Mouse (Mus musculus) lung, postnatal 25 days (tissue): Measurements from ENCODE around the gene Serpini1.
"Not testable (repeated sequence)": the region's sequence is repeated elsewhere in the genome, so short reads cannot be mapped to it uniquely, and the experiment has no call there.

Experiments used
- DNase-seq: peaks from one replicate; pipeline ENCODE4 v3.0.0; 2022; ENCODE audit warnings: low spot score

Gene Serpini1

DNA sequence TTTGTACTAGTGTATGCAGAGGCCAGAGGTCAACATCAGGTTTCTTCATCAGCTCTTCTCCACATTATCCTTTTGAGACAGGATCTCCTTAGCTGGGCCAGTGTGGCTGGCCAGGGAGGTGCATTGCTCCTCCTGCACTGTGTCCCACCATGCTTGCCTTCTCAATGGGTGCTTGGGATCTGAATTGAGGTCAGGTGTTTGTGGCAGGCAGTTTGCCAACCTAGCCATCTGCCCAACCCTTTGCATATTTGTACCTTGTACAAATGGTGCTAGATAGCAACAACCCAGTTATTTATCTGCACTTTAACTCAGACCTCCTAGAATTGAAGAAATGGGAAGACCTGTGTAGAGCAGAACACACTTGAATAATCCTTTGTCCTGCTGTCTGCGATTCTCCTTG lies 78.3 kb downstream of the Serpini1 start:
- DNase-seq = no peak

DNA sequence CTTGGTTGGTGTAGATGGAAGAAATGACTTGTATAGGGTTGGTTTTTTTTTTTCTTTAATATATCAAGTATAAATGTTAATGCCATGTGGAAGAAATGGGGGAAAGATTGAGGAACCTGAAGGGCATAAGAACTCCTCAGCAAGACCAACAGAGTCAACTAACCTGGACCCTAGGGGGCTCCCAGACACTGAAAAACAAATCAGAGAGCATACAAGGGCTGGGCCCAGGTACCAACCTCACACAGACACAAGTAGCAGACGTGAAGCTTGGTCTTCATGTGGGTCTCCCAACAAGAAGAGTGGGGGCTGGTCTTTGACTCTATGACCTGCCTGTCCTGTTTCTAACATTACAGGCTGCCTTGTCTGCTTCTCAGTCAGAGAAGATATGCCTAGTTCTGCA lies 82.2 kb downstream of the Serpini1 start:
- DNase-seq = no peak

DNA sequence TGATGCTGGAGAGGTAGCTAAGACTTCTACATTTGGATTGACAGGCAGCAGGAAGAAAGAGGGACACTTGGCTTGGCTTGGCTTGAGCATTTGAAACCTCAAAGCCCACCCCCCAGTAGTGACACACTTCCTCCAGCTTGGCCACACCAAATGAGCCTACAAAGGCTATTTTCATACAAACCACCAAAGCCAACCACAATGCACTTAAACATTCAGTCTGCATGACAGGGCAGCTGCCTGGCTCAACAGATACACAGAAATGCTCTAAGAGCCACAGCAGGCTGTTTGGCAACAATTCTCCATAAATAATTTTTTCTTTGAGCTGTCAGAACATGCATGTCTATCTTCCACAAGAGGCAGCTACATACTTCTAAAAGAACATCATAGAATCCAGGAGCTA lies 90.2 kb downstream of the Serpini1 start:
- DNase-seq = no peak

DNA sequence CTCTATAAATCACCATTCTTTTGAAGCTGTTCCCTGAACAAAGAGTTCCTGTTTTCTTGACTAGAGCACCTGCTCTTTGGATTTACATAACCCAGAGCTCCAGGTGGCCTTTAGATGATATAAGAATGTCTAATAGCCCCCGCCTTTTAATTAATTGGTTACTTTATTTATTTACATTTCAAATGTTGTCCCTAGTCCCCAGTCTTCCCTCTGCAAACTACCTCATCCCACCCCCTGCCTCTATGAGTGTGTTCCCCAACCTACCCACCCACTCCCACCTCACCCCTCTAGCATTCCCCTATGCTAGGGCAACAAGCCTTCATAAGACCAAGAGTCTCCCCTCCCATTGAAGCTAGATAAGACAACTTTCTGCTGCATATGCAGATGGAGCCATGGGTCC lies 90.9 kb downstream of the Serpini1 start:
- DNase-seq = no peak

DNA sequence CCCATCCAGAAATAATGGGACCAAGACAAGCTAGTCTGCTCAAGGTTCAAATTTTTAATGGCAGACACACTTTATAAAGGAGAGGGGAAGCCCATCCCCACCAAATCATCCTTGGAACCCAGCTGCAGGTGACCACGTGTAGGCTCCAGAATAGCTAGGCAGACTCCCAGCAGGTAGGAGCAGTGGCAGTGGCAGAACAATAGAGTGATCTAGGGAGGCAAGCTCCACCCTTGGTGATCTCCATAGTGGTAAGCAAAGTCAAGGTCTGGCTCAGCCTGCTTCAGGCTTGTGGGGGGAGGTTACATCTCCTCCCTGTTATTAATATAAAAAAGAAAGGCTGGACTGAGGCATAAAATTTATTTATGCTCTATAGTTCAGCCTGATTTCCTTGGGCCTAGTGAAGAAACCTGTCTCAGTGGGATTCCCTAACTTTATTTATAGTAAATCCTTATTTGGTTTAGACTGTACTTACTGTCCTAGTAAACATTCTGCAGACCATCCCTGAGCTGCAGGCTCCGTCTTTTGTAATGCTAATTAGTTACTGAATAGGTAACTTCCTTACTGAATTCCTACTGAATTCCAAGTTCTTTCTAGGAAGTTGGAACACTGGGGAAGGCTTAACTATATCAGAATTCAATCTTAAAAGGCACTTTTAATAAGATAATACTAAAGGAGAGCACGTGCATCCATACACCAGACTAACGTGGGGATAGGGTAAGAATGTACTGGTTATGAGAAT lies 93.2 kb downstream of the Serpini1 start:
- not testable (repeated sequence) for DNase-seq

DNA sequence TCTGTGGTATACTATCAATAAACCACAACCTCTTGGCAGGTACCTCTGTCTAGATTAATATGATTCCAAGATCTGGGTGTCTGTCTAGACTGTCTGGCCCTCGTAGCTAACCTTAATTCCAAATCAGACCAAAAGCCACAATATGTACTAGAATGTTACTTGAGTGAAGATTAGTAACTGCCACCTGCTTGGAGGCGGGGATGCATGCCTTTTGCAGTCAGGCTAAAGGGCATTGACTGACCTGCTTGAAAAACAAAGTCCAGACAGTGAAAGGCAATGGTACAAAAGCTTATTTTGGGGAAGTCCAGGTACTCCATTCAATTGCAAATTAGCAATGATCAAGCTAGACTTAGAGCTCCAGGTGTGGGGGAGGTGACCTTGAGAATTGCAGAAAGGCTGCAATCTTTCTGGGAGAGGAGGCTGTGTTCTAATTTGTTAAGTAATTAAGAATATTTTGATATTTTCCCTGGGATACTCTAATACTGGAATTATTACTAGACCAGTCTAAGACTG lies 94.3 kb downstream of the Serpini1 start:
- no peak for DNase-seq

DNA sequence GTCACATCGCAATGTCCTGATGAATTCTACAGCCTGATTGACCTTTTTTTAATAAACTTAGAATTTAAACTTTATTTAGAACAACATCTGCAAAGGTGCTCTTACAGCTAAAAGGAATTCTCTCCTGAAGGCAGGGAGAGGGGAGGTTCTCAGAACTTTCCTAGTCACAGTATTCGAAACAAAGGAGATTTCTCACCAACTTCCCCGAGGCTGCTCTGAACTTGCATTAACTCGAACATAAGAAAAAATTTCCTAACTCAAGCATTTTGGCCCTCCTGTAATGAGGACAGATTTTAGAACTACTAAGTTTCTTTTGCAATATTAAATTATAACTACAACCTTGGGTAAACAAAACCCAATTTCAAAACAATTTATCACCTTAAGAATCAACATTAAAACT lies 96.6 kb downstream of the Serpini1 start:
- not testable (repeated sequence) for DNase-seq

DNA sequence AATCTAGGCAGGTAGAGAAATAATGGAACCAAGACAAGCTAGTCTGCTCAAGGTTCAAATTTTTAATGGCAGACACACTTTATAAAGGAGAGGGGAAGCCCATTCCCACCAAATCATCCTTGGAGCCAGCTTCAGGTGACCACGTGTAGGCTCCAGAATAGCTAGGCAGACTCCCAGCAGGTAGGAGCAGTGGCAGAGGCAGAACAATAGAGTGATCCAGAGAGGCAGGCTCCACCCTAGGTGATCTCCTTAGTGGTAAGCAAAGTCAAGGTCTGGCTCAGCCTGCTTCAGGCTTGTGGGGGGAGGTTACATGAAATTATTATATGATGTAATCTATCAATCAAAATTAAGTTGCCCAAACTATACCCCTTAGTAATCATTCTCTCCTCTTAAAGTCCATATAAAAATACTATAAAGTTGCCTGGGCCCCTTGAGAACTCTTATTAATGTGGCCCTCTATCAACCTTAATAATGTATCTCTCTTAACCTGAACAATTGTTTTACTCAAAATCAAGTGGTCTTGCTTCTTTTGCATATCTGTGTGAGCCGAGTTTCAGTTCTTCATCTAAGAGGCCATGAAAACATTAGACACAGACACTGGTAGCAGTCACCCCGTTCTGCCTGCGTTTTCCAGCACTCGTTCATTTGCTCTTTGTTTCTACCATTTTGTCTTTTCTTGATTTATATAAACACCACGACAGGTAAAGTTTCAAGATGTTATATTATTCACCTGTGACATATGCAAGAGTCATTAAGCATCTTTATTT lies 98.4 kb downstream of the Serpini1 start:
- no peak for DNase-seq

DNA sequence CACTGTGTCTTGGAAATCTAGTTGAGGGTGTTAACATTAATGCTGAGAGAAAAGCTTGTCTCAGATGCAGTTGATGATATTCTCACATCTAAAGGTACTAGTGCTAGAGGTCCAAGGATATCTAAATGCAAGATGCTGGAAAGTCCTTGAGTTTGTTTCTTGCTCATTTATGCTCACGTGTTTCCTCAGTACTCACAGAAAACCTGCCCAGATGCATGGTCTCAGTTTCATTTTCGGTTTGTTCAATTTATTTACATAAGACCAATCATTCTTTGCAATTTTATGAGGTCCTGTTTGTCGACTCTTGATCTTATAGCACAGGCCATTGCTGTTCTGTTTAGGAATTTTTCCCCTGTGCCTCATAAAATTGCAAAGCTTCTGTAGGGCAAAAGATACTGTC lies 109.6 kb downstream of the Serpini1 start:
- no peak for DNase-seq

DNA sequence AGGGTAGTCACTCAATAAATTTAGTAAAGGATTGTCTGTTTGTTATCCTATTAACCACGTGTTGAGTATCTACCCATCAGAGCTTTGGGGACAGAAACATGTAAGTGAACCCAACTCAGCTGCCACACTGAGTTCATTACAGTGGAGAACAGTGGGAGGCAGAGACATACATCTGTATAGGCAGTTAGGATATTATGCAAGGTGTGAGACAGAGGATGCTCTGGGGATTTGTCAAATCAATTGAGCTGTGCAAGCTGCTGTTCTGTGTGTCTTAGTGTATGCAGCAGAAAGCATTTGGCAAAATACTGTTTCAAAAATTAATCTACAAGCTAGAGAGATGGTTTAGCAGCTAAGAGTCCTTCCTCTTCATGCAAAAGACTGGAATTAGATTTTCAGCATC lies 113.1 kb downstream of the Serpini1 start:
- DNase-seq = no peak

DNA sequence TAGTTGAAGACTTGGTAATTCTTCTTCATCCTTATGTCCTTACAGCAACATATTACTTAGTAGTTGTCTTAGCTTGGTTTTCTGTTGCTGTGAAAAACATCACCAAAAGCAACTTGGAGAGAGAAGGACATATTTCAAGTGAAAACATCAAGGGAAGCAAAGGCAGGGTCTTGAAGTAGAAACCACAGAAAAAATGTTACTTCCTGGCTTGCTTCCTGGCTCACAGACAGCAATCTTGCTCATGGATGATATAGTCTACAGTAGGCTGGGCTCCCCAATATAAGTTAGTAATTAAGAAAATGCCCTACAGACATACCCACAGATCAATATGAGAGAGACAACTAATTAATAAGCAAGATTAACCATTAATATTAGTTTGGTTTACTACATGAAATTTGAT lies 125.5 kb downstream of the Serpini1 start:
- DNase-seq = no peak

DNA sequence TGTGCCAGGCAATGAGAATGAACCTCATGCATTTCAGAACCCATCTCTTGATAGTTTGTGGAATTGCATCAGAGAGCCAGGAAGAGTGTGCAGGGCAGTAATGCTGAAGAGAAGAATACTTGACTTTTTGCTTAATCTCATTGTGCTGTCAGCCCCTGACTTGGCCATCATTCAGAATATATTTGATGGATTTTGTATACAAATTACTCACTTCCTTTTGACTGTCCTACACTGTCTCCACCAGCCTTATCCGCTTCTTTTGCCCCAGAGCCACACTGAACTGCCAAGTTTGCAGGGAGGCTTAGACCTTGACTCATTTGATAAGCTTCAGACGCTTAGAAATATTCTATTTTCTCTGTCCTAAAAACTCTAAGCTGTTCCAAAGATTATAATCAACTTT lies 129.4 kb downstream of the Serpini1 start:
- DNase-seq = no peak

DNA sequence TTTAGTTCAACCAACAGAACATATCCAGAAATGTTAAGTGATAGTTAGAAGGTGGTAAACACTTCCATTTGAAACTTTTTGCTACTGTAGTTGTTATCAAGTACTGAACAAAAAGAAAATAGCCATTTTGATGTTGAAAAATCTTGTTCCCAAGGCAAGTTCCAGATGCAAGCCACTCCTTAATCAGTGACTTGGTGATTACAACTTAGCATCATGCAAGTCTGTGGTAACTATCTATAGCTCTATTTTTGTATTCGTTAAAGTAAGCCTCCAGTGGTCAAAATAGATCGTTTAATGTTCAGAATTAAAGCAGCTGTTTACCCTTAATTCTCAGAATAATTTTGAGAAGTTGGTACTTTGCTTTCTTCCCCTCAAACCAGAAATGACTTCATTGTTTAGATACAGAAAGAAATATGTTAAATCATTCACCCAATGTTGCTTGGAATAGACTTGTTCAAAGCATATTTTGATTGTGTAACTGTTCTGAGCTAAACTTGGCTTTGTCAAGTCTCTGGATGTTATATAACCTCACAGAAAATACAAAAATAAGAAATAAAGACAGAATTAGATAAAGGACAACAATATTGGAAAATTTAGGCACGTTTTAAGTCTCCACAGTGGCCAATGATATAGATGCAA lies 130.0 kb downstream of the Serpini1 start:
- DNase-seq = no peak

DNA sequence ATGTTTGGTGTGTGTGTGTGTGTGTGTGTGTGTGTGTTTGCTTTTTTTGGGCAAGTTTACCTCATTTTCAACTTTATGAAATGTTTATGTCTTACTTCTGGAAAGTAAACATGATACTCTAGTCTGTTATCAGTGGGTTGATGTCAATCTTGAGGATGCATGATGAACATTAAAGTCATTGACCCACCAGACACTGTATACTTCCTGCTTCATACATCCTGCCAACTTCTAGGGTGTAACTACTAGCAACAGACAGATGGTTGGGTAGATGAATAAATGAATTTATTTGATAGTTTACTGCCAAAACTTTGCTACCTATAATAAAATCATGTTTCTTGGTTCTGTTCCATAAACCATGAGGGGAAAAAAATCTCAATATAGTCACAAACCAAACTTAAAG lies 133.0 kb downstream of the Serpini1 start:
- DNase-seq = no peak

DNA sequence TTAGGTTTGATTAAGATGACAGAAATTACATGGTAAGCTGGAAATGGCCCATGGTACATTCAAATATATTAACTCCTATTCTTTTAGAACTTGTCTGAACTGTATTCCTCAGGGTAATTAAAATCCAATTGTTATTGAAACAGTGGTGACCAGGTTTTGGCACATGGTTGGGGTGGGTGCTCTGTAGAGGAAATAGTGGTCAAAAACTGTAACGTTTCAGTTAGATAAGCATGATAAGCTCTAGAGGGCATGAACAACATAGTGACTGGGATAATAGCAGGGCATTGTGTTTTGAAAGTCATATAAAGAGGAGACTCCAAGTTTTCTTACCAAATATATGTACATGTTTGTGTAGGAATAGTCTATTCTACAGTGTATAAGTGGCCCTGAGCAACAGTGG lies 134.7 kb downstream of the Serpini1 start:
- no peak for DNase-seq
